Mouse (Mus musculus) C2C12 (cell line): ENCODE data around the gene Map4k4.

Experiments
- CEBPB ChIP-seq: IDR thresholded peaks from one replicate; pipeline ENCODE4 v1.6.1; 2011; ENCODE audit warnings: low read depth, mild to moderate bottlenecking, control low read depth, moderate library complexity
- CTCF ChIP-seq: IDR thresholded peaks from one replicate; pipeline ENCODE4 v1.5.1; 2011; ENCODE audit not compliant: control insufficient read depth, insufficient read depth, insufficient read length
- FOSL1 ChIP-seq: IDR thresholded peaks from one replicate; pipeline ENCODE4 v1.8.0; 2011; ENCODE audit warnings: mild to moderate bottlenecking, low read length; ENCODE audit not compliant: poor library complexity, insufficient read depth, severe bottlenecking
- MAX ChIP-seq: IDR thresholded peaks from one replicate; pipeline ENCODE4 v1.6.1; 2011; ENCODE audit warnings: mild to moderate bottlenecking, control low read depth
- MYOD1 ChIP-seq: IDR thresholded peaks from one replicate; pipeline ENCODE4 v1.6.1; 2011; ENCODE audit warnings: low read depth; ENCODE audit not compliant: control insufficient read depth, insufficient read length
- USF1 ChIP-seq: IDR thresholded peaks from one replicate; pipeline ENCODE4 v1.6.1; 2011; ENCODE audit warnings: low read depth, mild to moderate bottlenecking, control low read depth, moderate library complexity

- no peak for TF ChIP-seq CTCF
- no peak for TF ChIP-seq USF1
- TF ChIP-seq MAX = no peak
- TF ChIP-seq CEBPB = no peak
- TF ChIP-seq MYOD1 = no peak
- no peak for TF ChIP-seq FOSL1
Measured at GRCm38 (mm10) chr1:39949790-39950462, 49.2 kb downstream of the Map4k4 start.
